Mouse (Mus musculus) heart, adult 9 months (tissue): Measurements from ENCODE around the gene Ptbp2.

Experiments
- DNase-seq, 2 experiments: peaks; one replicate each; pipeline ENCODE4 v3.0.0; 2022; ENCODE audit warnings: low spot score in 2 of 2

The Ptbp2 gene

GRCm38 (mm10) chr3:119684741-119685140 lies 99.5 kb downstream of the Ptbp2 start:
- DNase-seq: no peak
